Mouse (Mus musculus) gastrocnemius, postnatal 4 days (tissue): ENCODE data around the gene Herpud2. TPM values are rescaled to one million over a fixed set of nuclear protein-coding genes. Genes with fewer than 3 reads are reported as not detected.
"Not testable (repeated sequence)": the region's sequence is repeated elsewhere in the genome, so short reads cannot be mapped to it uniquely, and the experiment has no call there.

Source experiments
- DNase-seq, 2 experiments: peaks; one replicate each; pipeline ENCODE4 v3.0.0; 2021 to 2022; ENCODE audit warnings: low spot score in 2 of 2, mixed read lengths in 2 of 2
- total RNA-seq, 2 experiments: library from RNA; stranded (reverse); gene quantifications; 2 replicates each; pipeline ENCODE4 v1.2.3; 2021

The Herpud2 gene
- total RNA-seq, 2 experiments from 2014 or later = 45.8 to 49.3 TPM

DNA sequence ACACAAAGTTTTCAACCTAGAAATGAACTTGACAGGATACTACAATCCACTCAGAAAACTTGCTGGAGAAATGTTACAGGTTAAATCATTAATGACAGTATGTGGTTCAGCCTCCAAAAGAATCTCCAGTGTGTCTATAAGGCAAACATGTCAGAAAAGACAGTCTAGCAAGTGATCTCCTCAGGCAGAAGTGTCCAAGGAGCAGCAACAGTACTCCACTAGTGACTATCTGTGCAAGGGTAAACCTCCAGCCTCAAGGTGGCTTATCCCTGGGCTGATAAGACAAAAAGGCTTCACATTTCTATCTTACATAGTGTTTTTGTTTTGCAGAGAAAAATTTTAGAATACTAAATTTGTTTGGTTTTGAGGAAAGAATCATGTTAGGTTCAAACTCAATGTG is 2.9 kb downstream of the Herpud2 start:
- no peak for DNase-seq

DNA sequence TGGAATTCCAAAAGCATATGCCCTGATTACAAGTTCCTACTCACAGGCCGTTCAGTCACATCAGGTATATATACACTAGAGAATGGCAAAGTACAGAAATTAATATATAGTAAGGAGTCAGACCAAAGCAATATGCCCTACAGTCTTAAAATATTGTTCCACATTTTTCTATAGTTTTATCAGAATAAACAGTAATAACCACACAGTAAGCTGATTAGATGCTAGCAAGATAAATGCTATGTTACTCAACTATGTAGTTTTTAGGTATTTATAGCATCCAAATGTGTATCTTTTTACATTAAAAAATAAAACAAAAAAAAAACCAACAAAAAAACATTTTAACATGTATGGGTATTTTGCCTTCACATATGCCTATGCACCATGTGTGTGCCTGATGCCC is 5.7 kb downstream of the Herpud2 start:
- DNase-seq = no peak

DNA sequence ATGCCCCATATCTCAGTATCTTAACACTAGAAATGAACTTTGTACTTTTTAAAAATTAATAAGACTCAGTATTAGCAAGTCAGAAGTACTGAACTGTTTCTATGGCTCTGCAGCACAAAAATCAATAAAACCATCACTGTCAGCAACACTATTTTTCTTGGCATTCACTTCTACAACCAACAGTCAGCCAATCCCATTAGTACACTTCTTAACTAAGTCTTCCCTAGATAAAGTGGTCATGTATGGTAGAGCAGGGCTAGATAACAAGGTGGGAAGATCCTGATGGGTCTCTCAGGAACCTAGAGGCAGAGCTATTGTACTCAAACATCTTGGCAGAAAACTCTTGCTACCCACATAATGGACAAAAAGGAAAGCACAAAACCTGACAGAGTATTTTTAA is 7.7 kb downstream of the Herpud2 start:
- DNase-seq = no peak

DNA sequence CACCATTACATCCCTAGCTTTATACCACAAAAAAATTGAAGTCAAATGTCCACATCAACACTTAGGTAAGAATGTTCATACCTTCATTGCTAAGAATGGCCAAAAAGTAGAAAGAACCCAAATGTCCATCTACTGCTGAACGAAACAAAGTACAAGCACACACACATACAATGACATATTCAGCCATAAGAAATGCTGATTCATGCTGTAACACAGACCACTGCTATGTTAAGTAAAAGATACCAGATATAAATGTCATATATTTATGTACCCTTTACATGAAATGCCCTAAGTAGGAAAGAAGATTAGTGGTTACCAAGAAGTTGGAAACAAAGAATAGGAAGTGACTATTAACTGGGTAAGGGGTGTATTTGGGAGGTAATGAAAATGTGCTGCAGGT is 8.6 kb downstream of the Herpud2 start:
- no peak for DNase-seq

DNA sequence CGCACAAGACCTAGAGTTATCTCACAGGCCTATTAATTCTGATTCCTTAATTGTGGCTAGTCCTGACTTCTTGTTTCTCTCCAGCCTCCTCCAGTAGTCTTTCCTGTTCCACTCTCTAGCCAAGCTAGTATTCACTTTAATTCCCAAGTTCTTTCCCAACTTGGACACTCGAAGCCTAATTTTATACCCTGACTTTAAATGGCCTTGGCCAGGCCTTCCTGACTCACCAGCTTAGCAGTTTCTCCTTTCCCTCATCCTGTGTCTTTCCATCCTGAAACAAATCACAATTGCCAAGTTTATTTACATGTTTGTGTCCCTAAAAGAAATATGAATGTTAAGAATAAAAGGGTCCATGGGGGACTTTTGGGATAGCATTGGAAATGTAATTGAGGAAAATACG is 9.6 kb downstream of the Herpud2 start:
- DNase-seq = no peak

DNA sequence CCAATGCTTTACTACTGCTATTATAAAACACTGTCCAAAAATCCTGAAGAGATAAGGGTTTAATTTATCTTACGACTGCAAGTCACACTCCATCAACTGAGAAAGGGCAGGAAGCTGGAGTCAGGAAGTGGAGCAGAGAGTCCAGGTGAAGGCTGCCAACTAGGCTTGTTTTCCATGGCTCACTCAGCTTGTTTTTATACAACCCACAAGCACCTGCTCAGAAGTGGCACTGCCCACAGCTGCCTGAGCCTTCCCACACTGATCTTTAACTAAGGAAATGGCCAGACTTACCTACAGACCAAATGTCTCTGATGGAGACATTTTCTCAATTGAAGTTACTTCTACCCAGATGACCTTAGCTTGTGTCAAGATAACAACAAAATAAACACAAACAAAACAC is 11.3 kb downstream of the Herpud2 start:
- DNase-seq = no peak

DNA sequence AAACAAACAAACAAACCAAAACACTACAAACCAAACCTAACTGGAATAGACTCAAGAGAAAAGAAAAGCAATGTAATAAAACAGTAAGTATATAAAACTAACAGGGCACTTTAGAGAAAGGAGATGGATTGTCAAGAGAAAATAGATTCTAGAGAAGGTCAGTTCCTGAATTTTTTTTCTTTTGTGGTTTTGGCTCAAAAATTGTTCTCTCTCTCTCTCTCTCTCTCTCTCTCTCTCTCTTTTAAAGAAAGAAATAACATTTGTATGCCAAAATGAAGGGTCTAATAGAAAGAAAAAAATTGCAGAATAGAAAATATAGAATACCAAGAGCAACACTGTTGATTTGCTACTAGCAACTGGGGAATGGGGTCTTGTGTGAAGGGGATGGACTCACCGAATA is 12.7 kb downstream of the Herpud2 start:
- no peak for DNase-seq

DNA sequence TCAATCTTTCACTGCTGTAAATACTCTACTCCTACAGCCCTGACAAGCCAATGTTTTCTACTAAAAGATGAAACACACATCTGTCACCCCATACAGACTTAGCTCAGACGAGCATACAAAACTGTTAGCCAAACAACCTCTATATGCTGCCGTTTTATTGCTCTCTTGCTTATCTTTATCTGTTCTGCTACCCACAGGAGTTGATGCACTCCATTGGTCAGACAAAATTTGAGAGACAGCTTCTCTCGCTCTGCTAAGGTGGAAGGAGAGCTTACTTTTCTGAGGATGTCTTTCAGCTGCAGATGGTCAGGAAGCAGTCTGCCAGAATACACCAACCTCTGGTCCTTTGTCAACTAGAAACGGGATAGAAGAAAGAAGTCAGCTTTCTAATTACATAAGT is 18.7 kb downstream of the Herpud2 start:
- no peak for DNase-seq

DNA sequence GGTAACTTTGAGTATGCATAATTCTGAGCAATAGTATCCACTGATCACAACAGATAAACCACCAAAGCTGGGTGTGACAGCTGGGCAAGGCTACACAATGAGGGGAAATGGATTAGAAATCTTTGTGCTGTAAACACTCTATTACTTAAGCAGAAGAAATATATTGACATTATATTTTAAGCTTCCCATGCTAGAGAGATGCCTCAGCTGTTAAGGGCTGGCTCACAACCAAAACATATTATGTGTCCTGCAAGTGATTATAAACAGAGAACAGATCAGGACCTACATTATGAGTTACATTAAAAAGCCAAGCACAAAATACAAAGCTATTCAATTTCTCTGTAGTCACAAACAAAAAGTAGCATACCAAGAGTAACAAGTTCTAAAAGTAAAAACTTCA is 19.4 kb downstream of the Herpud2 start:
- no peak for DNase-seq

DNA sequence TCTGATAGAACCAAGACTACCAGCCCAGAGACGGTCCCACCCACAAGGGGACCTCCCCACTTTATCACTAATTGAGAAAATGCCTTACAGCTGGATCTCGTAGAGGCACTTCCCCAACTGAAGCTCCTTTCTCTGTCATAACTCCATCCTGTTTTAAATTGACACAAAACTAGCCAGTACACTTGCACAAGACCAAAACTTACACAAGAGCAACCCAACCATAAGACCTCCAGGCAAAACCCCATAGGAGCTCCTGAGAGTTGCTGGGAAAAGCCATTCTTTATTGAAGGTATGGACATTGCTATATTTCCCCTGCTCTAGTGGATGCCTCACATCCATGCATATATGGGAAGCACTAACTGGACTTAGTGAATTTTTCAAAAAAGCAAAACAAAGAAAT is 27.6 kb downstream of the Herpud2 start:
- no peak for DNase-seq

DNA sequence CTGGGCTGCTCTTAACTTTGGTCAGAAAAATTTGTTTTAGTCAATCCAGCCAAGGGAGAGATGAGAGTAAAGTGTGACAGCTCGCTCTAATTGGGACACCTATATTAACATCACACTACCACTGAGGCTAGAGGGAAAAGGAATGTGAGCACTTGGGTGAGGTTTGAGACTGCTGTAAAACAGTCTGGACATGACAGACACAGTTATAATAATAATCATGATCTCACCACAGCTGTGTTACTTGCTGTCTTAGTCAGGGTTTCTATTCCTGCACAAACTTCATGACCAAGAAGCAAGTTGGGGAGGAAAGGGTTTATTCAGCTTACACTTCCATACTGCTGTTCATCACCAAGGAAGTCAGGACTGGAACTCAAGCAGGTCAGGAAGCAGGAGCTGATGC is 28.0 kb downstream of the Herpud2 start:
- DNase-seq = not testable (repeated sequence)

DNA sequence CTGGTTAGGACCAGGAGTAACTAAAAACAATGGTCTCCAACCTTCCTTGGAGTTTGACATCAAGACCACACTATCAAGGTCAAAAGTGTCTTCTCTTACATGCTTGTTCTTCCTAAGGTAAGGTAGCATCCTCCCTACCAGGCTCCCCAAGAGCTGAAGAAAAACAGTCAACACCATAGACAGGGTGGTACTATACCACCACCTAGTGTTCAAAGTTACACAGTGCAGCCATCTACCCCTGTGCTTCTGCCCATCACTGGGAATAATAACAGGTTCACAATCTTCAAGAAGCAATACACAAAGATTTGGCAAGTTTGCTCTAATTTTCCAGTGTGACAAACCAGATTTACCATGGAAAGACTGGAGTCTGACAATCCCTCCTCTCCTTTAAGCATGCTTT is 47.0 kb downstream of the Herpud2 start:
- DNase-seq = no peak

DNA sequence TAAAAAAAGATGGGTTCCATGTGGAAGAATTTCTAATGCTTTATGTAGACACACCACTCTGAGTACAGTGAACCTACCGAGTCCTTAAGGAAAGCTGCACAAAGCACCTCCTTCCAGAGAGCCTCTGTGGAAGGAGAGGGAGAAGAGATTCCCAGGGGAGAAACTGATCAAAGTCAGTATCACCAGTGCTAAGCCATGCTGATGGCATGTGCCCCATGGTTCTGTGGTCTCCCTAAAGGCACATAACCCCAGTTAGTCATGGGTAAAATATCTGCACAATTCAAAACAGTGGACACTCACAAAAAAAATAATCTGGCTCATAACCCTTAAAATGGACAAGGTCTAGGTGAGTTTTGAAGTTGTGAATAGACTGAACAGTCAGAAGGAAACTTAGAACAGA is 48.7 kb downstream of the Herpud2 start:
- DNase-seq = no peak

DNA sequence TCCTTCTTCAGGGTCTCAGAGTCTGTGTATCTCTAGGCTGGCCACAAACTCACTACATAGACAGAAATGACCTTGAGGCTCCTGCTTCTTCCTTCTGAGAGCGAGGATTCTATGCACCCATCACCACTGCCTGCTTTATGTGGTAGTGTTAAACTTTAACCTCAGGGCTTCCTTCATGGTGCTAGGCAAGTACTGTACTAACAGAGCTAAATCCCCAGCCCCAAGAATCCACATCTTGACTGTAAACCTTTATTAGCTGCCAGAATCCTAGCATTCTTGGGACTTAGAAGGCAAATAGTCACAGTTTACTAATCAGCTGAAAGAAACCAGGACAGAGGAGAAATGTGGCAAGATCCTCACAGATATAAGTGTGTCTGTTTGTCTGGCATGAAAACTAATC is 60.8 kb downstream of the Herpud2 start:
- no peak for DNase-seq

DNA sequence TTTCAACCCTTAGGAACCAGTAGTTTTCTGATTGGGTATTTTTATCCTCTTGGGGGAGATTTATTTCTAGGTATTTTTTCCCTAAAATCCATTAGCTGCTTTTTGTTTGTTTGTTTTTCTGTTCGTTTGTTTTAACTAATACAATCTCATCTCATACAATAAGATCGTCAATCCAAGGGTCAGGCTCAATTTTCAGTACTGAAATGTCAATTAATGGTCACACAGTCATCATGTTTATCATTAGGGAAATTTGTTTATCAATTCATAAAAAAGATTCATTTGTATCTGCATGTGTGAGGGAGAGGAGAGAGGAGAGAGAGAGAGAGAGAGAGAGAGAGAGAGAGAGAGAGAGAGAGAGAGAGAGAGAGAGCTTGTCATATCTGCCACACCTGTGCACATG is 62.5 kb downstream of the Herpud2 start, which contains the start of gene Gm10181:
Gene Gm10181 (plus strand): TSS at position 301 of the 400 bp plus-strand sequence.
- no peak for DNase-seq

DNA sequence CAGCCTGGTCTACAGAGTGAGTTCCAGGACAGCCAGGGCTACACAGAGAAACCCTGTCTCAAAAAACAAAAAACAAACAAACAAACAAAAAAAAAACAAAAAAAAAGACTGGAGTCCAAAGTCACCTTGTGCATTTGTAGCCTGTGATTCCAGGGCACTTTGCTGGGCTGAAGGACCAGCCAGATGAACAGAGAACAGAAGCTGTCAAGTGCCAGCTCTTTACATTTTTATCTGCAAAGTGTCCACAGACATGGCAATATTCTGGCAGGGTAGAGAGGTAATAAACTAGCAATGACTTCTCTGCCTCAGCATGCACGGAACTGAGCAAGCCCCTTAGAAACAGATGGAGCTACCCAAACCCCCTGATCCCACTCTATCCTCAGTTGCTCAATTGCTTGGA is 75.1 kb downstream of the Herpud2 start:
- no peak for DNase-seq

DNA sequence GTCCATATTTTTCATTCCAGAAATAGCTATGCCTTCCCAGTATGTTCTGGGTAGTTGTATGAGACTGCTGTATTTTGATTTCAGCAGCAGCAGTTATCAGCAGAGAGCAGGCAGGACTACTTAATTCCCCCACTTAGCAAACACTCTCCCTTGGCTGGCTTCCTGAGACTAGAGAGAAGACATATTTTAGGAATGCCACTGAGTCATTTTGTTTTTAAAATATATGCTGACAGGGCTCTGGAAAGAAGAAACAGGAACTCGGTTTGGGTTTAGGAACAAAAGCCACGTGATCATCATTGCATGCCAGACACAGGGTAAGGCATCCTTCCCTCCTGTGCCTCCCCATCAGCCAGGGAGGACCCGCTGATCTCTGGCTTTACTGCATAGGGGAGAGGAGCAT is 75.6 kb downstream of the Herpud2 start:
- no peak for DNase-seq

DNA sequence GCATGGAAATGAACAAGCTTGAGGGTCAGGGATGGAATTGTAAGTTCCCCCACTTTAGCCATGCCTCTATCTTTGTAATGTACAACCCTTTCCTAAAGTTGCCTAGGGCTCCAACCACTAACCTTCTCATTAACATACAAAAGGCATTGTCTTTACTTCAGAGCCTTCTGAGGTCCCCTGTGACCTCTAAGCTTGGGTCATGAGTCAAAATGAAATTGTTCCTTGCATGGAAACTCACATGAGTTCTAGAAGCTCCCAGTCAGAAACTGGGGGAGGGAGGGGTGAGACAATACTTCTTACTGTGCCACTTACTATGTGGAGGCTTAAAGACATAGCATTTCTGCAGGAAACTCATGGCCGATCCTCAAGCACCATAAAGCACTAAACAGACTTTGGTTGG is 79.0 kb downstream of the Herpud2 start:
- no peak for DNase-seq

DNA sequence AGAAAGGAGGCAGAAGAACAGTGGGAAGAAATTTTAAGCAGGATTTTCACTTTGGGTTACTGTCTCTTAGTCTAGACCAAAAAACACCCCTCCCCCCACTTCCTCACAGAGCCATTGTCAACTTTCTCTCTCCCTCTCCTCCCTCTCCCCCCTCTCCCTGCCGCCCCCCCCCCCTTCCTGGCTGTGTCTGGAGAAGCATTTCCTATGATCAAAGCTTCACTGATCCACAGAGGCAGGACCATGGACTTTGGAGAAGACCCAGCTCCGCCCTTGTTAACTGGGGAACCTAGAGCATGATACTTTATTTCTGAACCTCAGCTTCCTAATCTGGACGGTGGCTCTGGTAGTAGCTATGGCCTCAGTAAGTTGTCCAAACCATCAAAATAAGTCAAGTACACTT is 92.9 kb downstream of the Herpud2 start:
- DNase-seq = no peak

Other genes with a start within 250 kb of the Herpud2 start
- gene Gm10181, start 62.4 kb downstream of the Herpud2 start, total RNA-seq = not detected
- gene Sept7, start 100.6 kb upstream of the Herpud2 start, total RNA-seq = 100 to 1,000 TPM; 157 to 170 TPM